Mouse (Mus musculus) heart, adult 2 months (tissue): ENCODE results near the gene Cacna1c.

ENCODE experiments used
- CTCF ChIP-seq: fragments of 200-600 bp; IDR thresholded peaks from 2 replicates; pipeline ENCODE4 v1.8.1; 2022; ENCODE audit warnings: antibody characterized with exemption, mild to moderate bottlenecking, moderate library complexity
- EP300 ChIP-seq: fragments of 200-500 bp; IDR thresholded peaks from 2 replicates; pipeline ENCODE4 v1.6.1; 2011; ENCODE audit warnings: low read depth, low read length, control low read depth; ENCODE audit not compliant: insufficient read depth
- POLR2A ChIP-seq: fragments of 200-500 bp; IDR thresholded peaks from 2 replicates; pipeline ENCODE4 v1.6.1; 2011; ENCODE audit warnings: mild to moderate bottlenecking, low read depth, low read length, control low read depth; ENCODE audit not compliant: insufficient read depth

DNA sequence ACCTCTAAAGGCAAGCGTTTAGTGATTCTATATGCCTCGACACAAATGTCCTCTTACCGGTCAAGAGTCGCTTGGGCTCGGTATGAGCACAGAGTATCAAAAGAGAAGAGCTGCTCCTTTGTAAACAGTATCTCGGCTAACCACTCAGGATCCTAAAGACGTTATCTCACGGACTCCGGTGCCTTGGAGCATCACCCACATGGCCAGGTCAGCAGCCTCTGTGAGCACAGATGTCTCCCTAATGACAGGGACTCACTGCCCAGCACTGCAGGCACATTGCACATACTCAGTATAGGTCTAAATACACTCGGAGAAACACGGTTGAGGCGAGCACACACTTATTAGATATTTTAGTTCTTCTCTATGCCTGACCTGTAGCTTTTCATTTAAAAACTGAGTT, 271.8 kb downstream of the Cacna1c start:
- TF ChIP-seq CTCF, result no peak
- TF ChIP-seq EP300, result no peak
- no peak for TF ChIP-seq POLR2A
